Mouse (Mus musculus) CD4-positive naive resting alpha-beta T cell, adult 76 days (primary cell): Measurements from ENCODE around the gene Mmd2. TPM values are rescaled to one million over a fixed set of nuclear protein-coding genes. Genes with fewer than 3 reads are reported as not detected.

Experiments used
- total RNA-seq: library from RNA; stranded (reverse); gene quantifications from one replicate; pipeline ENCODE4 v1.2.4, GENCODE M21; 2023

The Mmd2 gene
- total RNA-seq: not detected

GRCm38 (mm10) chr5:142608259-142608988 lies at the start of gene Mmd2:
Gene Mmd2, minus strand, starts transcription at chr5:142608800.

GRCm38 (mm10) chr5:142627398-142627797 lies 18.8 kb upstream of the Mmd2 start, which contains the start of gene Wipi2:
Gene Wipi2, plus strand, starts transcription at chr5:142627698.

GRCm38 (mm10) chr5:142550706-142551652 lies 57.6 kb downstream of the Mmd2 start, which contains the start of gene Radil:
Gene Radil, minus strand, starts transcription at chr5:142551098.

GRCm38 (mm10) chr5:142529915-142530314 lies 78.7 kb downstream of the Mmd2 start, which contains the start of gene Papolb:
Gene Papolb, minus strand, starts transcription at chr5:142530076.

Other genes starting within 250 kb of the Mmd2 start
- 96.5 TPM for gene Foxk1, start 207.3 kb downstream of the Mmd2 start, total RNA-seq
- gene Ap5z1, start 144.9 kb downstream of the Mmd2 start, total RNA-seq: 53.7 TPM
- not detected for gene Papolb, start 78.7 kb downstream of the Mmd2 start, total RNA-seq
- gene Radil, start 57.7 kb downstream of the Mmd2 start, total RNA-seq: not detected
- 70.4 TPM for gene Wipi2, start 18.9 kb upstream of the Mmd2 start, total RNA-seq
- 0.53 TPM for gene Slc29a4, start 83.7 kb upstream of the Mmd2 start, total RNA-seq
- gene Tnrc18, start 208.9 kb upstream of the Mmd2 start, total RNA-seq: 91.6 TPM